Mouse (Mus musculus) natural killer cell, adult 2 months (primary cell): ENCODE data around the gene Mfsd12.

ENCODE experiments used
- DNase-seq, 2 experiments: peaks; one replicate each; pipeline ENCODE4 v3.0.0; 2022; ENCODE audit warnings: low spot score in 2 of 2

Mfsd12 gene

DNA sequence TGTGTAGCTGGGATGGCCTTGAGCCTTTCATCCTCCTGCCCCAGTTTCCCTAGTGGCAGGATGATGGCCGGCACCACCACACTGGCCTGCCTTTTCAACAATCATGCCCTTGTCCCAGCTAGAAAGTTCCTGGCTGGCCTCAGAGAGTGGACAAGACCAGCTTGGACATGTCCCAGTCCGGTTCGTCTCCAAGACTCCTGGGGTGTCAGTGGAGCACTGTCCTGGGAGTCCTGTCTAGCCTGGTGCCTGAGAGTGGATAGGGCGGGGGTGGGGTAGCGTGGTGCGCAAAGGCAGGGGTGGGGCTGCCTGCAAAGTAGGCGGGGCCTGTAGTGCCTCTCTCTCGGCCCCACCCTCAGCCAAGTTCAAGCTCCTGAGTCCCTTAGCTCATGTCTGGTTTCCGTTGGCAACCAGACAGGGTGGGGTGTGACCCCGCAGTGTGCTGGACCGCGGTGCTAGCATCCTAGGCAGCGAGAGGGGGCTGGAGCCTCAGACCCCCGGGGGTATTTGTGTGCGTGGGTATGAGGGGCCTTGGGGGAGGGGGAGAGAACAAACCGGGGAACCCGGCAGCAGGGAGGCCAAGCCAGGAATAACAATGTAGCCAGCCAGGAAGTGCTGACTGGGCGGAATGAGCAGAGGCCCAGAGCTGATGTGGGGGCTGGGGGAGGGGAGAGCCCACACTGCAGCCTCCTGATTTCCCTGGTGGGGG lies 44.4 kb downstream of the Mfsd12 start:
- DNase-seq: no peak

DNA sequence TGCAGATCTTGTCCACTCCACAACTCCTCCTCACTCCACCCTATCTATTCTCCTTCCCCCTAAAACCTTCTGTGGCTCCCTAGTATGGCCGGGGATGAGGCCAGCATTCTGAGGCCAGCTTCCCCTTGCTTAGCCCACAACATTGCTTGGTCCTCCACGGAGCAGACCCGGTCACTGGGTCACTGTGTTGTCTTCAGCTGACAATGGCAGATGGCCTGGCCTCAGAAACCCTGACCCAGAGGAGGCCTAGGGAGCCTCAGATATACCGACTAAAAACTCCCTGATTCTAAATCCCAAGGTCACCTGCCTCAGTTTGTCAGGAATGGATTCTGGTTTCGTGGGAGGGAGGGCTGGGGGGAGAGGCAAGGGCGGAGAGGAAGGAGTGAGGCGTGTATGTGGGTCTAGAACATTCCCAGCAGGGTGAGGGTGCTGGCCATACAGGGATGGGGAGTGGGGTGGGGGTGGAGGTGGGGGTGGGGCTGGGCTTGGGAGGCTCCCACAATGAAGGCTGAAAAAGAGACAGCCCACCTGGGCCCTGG lies 45.0 kb downstream of the Mfsd12 start:
- DNase-seq: no peak

DNA sequence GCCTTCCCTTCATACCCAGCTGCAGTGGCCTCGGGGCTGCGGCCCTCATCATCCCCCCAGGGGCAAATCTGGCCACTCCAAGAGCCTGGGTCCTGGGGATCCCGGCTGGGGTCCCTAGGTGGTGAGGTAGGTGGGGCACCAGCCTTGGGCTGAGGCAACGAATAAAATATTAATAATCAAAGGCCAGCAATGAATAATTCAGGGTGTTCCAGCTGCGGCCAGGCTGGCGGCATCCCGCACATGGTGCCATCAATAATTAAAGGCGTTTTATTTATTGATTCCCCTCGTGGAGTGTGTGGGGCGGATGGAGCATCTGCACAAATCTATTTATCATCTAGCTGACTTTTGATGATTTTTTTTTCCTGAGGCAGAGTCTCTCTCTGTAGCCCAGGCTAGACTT lies 46.2 kb downstream of the Mfsd12 start:
- no peak for DNase-seq

DNA sequence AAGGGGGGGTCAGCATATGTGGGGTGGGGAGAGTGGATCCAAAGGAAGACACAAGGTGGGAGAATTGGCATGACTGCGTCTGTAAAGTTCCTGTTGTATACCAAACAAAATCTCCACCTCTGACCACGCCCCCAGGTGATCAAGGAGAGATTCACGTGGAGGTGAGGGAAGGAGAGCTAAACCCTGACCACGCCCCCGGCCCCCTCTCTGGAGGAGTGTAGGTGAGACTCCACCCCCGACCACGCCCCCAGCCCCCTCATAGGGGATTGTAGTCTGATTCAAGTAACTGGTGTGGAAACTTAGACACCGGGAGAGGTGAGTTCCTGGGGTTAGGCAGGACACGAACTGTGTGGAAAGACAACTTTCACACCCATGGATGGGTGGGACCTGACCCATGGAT lies 46.8 kb downstream of the Mfsd12 start:
- DNase-seq: no peak

DNA sequence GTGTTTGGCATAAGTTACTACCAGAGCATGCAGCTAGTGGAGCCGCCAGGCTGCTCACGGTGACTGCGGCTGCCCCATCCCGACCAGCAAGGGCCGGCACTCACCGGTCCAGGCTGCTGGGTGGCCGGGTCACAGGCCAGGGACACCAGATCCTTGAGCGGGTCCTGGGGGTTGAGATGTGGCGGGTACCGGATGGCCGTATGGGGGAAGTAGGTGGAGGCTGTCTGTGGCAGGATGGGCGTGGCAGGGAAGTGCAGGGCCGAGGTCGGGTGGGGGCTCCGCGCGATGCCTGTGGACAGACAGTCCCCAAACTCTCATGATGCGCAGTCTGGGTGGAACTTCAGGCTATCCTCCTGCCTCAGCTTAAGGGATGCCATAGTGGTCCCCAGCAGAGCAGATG lies 47.4 kb downstream of the Mfsd12 start:
- peak; percentile 36 to 53 for DNase-seq

DNA sequence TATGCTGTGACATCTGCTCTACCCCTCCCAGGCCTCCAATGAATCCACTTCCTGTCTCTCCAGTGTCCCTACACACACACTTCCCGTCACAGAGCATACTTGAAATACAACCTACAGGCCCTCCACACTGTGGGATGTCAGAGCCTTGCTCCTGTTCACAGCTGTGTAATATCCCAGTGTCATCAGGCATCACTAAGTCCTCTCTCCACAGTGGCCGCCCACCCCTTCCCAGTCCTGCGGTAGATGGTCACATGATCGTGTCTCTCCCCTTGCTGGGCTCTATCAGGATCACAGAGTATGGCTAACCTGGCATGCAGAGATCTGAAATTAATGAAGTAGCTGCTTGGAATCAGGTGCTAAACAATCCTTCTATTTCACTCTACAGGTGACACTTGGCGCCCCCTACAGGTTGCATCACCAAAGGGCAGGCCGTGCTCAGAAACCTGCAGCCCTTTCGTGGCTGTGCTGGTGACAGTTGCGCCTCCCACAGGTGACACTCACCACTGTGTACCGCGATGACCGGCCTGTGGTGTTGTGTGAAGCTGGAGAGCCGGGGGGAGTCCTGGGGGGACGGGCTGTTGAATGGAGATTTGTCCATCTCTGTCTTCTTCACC lies 48.4 kb downstream of the Mfsd12 start:
- peak; percentile 71 to 80 for DNase-seq

DNA sequence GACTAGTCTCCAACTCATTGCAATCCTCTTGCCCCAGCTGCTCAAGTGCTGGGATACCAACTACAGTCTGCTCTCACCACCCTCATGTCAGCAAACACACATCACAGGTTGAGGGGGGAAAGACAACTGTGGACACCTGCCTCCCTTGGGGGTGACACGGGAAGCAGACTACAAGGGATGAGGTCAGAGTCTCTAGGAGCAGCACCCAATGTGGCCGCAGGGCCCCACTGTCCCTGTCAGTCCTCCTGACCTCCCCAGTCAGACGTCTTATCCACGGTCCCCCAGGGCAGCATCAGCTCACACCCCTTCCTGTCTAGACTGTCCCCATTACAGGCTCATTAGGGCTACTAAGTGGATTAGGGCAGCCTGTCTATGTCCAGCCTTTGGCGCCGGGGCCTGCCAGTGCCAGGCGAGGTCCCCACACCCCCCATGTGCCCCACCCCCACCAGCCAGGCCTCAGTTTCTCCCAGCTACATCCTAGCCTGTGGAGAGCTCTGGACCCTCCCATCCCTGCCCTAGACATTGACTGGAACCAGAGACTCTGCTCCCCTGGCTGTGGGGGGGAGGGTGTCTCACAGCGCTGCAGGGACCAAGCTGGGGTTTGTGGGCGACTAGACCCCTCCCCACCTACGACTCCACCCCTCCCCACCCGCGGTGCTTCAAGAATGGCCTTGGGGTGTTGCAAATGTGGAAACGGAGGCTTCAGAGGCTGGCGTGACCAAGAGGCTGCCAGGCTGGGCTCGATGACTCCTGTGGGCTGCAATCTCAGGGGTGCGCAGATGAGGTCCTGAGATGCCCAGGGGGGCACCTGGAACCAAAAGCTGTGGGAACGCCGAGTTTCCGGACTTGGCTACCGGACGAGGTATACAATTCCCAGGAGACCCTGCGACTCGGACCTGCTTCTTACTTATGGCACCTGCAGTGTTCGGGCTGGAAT lies 49.5 kb downstream of the Mfsd12 start:
- DNase-seq: no peak

DNA sequence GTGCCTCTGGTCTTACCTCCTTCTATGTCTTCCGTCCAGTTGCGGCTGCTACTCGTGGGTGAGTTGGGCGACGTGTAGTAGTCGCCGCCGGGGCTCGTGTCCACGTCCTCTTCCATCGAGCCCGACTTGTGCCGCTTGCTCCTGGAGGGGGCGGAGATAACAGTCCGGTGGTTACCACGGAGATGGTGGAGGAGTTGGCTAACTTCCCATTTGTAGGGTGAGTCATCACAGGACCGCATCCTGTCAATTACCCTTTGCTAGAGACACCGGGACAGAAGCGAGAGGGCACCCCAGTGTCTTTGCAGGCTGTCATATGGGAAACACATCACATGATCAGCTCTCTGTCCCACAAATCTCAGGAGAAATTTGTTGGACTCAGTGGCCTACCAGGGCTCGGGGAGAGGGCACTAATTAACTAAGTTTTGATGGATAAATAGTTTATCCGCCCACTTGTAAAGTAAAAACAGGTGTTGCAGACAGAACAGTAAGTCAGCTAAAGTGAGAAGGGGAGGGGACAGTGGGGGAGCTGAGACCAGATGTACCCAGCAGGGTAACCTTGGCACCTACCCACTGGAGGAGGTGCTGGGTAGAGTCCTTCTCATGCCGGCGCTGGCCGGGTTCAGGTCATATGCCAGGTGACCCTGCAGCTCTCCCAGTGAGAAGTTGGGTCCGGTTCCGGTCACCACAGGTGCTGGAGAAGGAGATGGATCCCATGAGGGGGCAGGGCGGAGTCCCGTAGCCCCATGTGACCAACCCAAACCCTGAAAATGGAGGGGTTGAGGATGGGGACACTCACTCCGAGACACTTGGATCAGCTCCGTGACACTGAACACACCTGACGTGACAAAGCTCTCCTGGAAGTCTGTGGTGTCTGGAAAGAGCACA lies 50.5 kb downstream of the Mfsd12 start:
- peak; percentile 83 to 88 for DNase-seq

DNA sequence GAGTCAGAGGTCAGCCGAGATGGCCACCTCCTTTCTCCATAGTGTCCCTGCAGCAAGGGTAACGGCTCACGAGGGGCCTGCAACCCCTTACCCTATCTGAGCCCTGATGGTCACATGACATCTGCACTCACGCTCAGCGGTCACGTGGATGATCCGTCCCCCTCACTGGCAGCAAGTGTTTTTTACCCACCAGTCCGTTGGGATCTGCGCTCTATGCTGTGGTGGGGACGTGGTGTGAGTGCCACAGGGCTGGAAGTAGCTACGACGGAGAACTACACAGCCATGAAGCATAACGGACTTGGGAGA lies 51.1 kb downstream of the Mfsd12 start:
- DNase-seq: no peak

DNA sequence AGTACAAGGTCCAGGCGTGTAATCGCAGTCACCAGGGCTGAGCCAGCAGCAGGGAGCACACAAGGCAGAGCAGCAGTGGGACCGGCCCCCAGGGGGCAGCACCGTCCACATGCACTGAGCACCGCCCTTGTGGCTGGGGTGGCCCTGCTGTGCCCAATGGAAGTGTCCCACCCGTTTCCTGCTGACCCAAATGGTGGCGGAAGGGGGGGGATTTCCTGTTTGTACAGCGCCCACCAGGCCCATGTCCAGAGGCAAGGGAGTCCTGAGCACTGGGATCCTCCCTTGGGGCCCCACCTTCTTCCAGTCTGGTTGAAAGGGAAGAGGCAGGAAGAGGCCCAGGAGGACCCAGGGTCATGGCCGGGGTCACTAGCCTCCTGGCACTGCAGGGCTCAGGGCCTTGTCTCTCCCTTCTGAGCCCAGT lies 51.6 kb downstream of the Mfsd12 start:
- DNase-seq: peak; percentile 74 to 77

DNA sequence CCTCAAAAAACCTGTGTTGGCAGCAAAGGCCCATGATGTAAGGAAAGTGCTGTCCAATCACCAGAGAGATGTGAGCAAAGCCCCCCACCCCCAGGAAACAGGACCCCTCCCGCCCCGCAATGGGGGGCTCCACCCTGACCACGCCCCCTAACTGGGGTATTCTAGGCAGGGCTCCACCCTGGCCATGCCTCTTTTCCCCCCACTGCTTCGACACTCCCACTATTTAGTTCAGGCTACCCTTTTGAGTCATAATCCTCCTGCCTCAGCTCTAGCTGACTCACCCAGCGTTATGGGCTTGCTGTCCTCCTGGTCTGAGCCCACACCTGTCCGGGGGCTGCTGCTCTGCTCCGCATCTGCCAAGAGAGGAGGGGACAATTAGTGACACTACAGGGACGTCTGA lies 52.0 kb downstream of the Mfsd12 start:
- no peak for DNase-seq

DNA sequence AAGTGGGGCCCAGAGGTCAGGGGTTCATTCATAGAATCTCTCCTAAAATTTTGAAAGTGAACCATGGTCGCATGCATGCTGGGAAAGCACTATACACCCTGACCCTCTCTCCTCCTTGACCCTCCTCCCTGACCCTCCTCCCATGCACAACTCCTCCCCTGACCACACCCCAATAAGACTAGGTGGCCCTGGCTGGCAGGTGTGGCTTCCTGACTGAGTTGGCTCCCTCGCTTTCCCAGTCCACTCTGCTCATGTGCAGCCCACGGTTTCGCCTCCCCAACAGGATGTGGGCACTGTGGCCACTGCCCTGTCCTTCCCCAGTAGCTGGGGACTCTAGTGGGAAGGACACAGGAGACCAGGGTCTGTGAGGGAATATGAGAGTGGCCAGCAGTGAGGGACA lies 53.1 kb downstream of the Mfsd12 start:
- no peak for DNase-seq

DNA sequence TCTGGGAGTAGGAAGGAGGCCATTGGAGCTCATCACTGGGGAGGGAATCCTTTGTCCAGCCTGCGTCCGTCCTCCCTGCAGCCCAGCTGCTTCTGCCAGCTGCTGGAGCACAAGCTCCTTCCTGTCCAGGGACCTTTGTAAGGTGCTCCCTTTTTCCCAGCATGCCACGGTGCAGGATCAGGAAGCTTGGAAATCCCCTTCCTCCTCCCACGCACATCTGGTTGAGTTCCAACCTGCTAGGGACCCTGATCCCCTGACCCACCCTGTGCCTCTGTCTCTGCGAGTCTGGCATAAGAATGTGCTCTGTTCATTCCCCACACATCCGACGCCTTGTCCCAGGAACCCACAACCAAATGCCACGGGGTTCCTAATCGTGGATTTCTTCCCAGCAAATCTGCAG lies 53.7 kb downstream of the Mfsd12 start:
- DNase-seq: no peak

DNA sequence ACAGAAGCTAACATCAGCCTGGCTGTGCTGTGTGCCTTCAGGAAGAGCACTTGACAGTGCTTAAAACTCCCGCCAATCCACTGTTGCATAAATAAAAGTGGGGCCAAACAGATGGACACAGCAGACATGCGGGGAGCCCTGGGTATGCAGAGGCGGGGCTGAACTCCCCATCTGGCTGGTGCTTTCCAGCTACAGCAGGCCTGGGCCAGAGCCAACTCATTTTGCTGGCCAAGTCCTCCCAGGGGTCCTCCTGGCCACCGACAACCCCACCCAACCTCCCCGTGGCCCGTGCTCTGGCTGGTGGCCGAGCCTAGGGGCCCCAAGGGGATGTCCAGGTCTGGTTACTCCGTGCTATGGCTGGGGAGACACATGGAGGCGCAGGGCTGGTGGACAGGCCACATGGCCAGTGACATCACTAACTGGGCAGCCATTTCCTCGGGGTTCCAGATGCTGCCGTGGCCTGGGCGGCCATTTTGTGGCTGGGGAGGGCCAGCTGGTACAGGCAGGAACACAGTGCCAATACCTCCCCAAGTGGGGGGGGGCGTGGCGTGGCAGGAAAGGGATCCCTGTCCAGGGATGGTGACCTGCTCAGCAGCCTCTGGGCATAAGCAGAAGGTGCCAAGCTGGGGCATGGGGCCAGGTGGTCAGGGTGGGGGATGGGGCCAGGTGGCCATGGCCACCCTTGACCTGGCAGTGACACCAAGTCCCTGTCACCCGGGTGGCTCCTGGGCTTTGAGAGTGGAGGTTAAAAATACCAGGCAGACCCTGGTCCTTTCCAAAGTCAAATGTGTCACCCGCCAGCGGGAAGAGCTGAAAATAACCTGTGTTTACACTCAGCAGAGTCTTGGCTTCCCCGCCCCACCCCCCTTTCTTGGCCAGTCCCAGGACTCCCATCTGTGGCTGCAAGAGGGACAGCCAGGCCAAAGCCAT lies 54.4 kb downstream of the Mfsd12 start:
- no peak for DNase-seq

DNA sequence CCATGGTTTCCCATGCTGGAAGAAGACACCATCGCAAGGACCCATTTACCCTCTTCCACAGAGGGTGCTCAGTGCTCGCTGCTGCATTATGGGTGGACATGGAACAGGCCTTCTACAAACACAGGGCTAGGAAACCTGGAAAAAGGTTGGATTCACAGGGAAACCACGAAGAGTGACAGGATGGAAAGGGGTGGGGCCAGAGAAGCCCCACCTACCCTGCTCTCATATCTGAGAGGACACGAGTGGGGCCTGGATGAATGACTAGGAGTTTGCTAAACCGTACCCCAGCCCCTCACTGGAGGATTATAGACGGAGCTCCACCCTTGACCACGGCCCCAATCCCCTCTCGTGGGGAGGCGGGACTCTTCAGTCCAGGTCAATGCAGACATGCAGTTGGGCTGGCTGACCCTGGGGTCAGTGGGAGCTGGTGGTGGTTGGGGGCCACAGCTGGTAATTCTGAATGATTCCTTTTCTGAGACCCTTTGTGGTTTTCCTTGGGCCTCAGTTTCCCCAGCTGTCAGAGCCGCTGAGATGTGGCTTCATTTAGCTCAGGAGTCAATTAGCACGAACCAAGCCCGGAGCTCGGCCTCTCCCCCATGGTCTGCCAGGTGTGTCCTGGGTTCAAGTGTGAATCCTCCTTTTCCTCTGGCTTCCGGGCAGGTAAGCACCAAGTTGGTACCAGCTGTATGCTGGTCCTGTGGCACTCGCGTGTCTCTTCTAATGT lies 55.5 kb downstream of the Mfsd12 start:
- DNase-seq: no peak

DNA sequence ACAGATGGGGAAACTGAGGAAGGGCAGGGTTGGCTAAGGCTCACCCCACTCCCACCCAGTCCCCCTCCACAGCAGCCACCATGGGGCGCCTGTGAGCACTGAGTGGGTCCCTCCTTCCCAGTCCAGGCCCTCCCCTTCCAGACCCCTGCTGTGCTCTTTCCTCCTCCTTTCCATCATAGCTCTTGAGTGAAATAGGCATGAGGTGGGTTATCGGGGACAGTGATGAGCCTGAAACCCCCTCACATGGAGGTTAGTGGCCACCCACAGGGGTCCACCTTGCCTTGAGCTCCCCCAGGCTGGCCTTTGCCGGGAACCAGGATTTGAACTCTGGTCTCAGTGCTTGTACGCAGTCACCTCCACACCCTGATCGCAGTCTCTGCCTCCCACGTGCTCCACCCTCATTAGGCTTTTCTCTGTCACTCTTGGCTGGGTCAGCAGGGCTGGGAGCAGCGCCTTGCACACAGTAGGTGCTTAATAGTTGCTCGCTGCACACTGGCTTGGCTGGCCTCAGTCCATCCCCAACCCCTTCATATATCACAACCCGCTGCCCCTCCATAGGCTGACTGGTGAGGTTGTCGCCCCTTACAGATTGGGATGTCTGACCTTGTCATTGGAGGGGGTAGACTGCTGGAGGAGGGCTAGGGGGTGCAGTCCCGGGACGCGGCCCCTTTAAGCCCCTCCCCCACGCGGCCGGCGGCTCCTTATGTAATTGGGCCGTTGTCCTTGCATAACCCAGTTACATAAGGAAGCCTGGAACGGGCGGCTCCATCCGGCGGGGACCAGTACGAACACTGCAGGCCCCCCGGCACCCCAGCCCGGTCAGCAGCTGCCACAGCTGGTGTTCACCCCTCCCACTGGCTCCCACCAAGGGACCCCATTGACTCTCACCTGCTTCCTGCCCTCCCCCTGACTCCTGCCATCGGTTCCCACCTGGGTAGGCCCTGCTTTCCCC lies 56.3 kb downstream of the Mfsd12 start:
- no peak for DNase-seq

DNA sequence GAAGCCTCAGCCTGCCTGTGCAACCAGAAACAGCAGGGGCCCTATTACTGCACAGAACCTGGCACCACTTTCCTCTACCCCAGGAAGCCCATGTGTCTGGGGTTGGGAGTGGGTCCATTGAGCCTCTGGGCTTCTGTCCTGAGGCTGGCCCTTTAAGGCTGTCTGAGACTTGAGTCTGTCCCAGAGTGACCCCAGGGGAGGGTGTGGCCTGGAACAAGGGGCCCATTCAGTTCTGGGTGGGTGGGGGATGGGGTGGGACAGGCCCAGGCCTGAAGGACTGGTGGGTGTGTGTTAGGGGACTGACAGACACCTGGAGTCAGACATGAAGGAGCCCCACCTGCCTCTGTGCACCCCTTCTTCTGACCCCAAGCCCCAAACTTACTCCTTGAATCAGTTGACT lies 57.4 kb downstream of the Mfsd12 start:
- no peak for DNase-seq

DNA sequence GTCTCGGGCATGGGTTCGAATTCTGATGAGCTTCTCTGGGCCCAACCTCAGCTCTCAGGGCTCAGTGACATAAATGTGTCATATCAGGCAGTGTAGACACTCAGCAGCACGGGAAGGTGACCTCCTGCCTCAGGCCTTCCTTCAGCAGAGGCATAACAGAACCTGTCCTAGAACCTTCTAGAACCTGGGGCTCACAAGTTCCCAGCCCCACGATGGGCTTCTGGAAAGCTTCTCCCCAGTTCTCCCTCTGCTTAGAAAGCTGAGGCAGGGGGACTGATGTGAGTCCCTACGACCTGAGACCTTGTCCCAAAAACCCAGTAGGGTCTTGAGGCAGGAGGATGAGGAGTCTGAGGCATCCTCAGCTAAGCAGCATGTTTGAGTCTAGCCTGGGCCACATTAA lies 57.9 kb downstream of the Mfsd12 start:
- DNase-seq: no peak
